Mouse (Mus musculus) lung, embryonic 14.5 days (tissue): ENCODE results near the gene Pld5. TPM values are rescaled to one million over a fixed set of nuclear protein-coding genes. Genes with fewer than 3 reads are reported as not detected.

Source experiments
- ATAC-seq: fragments of 200-750 bp; cut with Nextera tagmentation; 2 replicates; pipeline ENCODE4 v1.8.0; 2017; ENCODE audit warnings: mild to moderate bottlenecking, moderate TSS enrichment, moderate library complexity; ENCODE audit not compliant: insufficient read depth
- DNase-seq: peaks from one replicate; pipeline ENCODE4 v3.0.0-alpha.2; 2015
- H3K27ac ChIP-seq: fragments of 300-500 bp; sonication (generic); 2 replicates; pipeline ENCODE4 v1.5.1; 2014; ENCODE audit warnings: low read depth, mild to moderate bottlenecking, moderate library complexity
- H3K27me3 ChIP-seq: fragments of 300-500 bp; sonication (generic); 2 replicates; pipeline ENCODE4 v1.6.1; 2014; ENCODE audit warnings: low read length, control low read depth; ENCODE audit not compliant: insufficient read depth
- H3K36me3 ChIP-seq: fragments of 300-500 bp; sonication (generic); 2 replicates; pipeline ENCODE4 v1.6.1; 2014; ENCODE audit warnings: control low read depth; ENCODE audit not compliant: insufficient read depth
- H3K4me1 ChIP-seq: fragments of 300-500 bp; sonication (generic); 2 replicates; pipeline ENCODE4 v1.6.1; 2014; ENCODE audit warnings: antibody characterized with exemption, control low read depth; ENCODE audit not compliant: insufficient read depth
- H3K4me2 ChIP-seq: fragments of 300-500 bp; sonication (generic); 2 replicates; pipeline ENCODE4 v1.6.1; 2014; ENCODE audit warnings: mild to moderate bottlenecking
- H3K4me3 ChIP-seq: fragments of 300-500 bp; sonication (generic); 2 replicates; pipeline ENCODE4 v1.5.1; 2014; ENCODE audit warnings: low read depth, low read length
- H3K9ac ChIP-seq: fragments of 300-500 bp; sonication (generic); 2 replicates; pipeline ENCODE4 v1.6.1; 2014
- H3K9me3 ChIP-seq: fragments of 300-500 bp; sonication (generic); 2 replicates; pipeline ENCODE4 v1.6.1; 2016; ENCODE audit warnings: low read depth, low read length, control low read depth
- CTCF ChIP-seq: IDR thresholded peaks from 2 replicates; pipeline ENCODE4 v1.5.1; 2016; ENCODE audit warnings: antibody characterized with exemption, low read depth
- WGBS: fragments of 180-500 bp; shearing (Covaris S2); extraction: QIAGEN DNeasy Blood & Tissue Kit; methylation state at CpG from one replicate; pipeline ENCODE4 v1.1.7; 2014; 5-methylcytosine and 5-hydroxymethylcytosine counted together
- polyA plus RNA-seq: library from polyadenylated mRNA; unstranded; fragments of >200 nt; fragmentation: Nextera tagmentation; extraction: Ambion mirVana; gene quantifications from 2 replicates; pipeline ENCODE4 v1.2.1, GENCODE M21; 2014

Pld5 gene
- polyA plus RNA-seq, 1 experiment from 2014 or later = 0.30 TPM

DNA sequence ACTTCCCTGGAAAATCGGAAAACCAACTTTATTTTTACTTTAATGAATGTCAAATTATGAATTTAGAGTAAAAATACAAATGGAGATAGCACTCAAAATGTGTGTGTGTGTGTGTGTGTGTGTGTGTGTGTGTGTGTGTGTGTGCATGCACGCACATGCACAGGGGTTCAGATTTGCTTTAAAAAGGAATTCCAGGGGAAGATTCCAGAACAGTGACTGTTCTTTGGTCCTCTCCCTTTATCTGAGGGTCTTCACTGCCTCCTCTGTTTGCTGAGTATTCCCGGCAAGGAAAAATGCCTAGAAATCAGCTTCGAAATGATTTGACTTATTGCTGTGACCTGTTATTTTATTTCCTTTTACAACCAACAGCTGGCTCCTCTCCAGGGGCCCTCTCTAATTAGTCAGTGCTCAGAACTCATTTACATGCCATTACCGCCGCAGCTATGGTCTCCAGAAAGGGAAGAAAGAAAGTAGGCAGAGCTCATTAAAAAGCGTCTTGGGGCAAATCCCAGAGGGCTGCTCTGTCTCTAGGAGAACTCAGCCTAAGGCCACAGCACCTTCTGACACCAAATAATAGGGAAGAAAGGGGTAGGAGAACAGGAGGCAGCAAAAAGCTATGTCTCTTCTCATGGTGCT is 176.3 kb downstream of the Pld5 start:
- H3K4me3 ChIP-seq = no peak overlapping the region
- no peak for TF ChIP-seq CTCF
- 42% methylated on average over 7 of the region's 7 CpGs for WGBS
- no peak overlapping the region for H3K4me2 ChIP-seq
- DNase-seq = no peak
- ATAC-seq = no peak
- H3K27me3 ChIP-seq = no peaks in the 10 kb centered on the region
- no peak overlapping the region for H3K9ac ChIP-seq
- no peak overlapping the region for H3K27ac ChIP-seq
- H3K9me3 ChIP-seq = no peaks in the 10 kb centered on the region
- H3K36me3 ChIP-seq = no peaks in the 10 kb centered on the region
- H3K4me1 ChIP-seq = no peaks in the 10 kb centered on the region

DNA sequence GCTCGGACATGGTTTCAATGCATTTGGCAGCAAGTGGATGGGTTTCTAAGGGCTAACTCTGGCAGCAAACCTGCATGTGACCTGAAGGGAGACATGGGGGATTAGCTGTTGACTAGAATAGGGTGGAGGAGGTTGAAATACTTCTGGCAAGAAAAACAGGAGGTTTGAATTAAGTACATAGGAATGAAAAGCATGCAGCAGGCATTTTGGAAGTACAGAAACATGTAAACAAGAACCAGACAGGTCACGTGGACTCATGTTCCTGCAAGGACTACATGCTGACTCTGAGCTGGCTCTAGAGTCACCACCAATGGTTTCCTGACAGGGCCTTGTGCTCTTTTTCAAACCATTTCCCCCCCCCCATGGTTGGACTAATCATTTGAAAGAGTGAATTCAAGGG is 183.0 kb downstream of the Pld5 start:
- Histone ChIP-seq H3K4me2 (no peak overlapping the region), H3K9me3 (no peaks in the 10 kb centered on the region), H3K4me3 (no peak overlapping the region), H3K9ac (no peak overlapping the region), H3K36me3 (no peaks in the 10 kb centered on the region), H3K27me3 (no peaks in the 10 kb centered on the region), H3K27ac (no peak overlapping the region), H3K4me1 (no peaks in the 10 kb centered on the region)
- TF ChIP-seq CTCF = no peak
- WGBS = 57% methylated on average over 2 of the region's 2 CpGs
- ATAC-seq (peak; percentile 41; the same call in 1 of the 2 replicates), DNase-seq (no peak)

- Histone ChIP-seq H3K9ac (no peak overlapping the region), H3K27ac (no peak overlapping the region), H3K4me2 (no peak overlapping the region), H3K36me3 (no peaks in the 10 kb centered on the region), H3K4me1 (no peaks in the 10 kb centered on the region), H3K27me3 (no peaks in the 10 kb centered on the region), H3K4me3 (no peak overlapping the region), H3K9me3 (no peaks in the 10 kb centered on the region)
- WGBS = 72% methylated on average over 3 of the region's 3 CpGs
- TF ChIP-seq CTCF = no peak
- ATAC-seq (no peak), DNase-seq (no peak)
Measured at GRCm38 (mm10) chr1:176089382-176089781, 185.7 kb downstream of the Pld5 start.

DNA sequence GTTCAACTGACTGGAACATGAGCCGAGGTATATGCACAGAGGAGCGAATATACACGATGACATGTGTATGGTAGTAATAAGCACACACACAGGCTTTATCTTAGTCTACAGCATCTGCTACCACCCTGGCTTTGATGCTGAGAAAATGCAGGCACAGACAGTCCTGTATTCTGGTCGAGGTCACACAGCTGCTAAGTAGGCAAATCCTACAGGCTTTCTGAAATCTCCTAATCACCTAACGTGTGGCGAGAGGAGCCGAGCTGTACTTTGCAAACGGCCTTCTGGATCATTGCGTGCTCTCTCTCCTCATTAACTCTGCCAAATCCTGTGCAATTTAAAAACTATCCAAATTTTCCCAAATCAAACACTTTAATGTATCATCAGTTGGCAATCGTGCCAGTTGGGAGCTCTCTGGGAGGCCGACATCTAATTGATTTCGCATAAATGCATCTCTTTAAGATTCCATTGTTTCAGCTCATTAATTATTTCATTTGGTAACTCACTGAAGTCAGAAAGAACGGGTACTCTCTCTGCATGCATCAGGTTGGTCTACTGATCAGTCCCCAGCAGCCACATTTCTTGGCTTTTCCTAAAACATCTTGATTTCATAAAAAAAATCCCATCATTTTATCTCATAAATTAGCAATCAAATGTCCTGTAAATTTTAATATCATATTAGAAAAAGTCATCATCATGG is 189.0 kb downstream of the Pld5 start:
- no peak overlapping the region for H3K4me3 ChIP-seq
- no peaks in the 10 kb centered on the region for H3K4me1 ChIP-seq
- no peak for TF ChIP-seq CTCF
- H3K9ac ChIP-seq = no peak overlapping the region
- no peak for ATAC-seq
- no peak overlapping the region for H3K4me2 ChIP-seq
- H3K27me3 ChIP-seq = no peaks in the 10 kb centered on the region
- no peaks in the 10 kb centered on the region for H3K36me3 ChIP-seq
- no peak for DNase-seq
- no peak overlapping the region for H3K27ac ChIP-seq
- H3K9me3 ChIP-seq = no peaks in the 10 kb centered on the region
- 72% methylated on average over 13 of the region's 13 CpGs for WGBS

GRCm38 (mm10) chr1:176082306-176082705 is 192.8 kb downstream of the Pld5 start:
- WGBS = 31% methylated on average over 4 of the region's 4 CpGs
- Histone ChIP-seq H3K9me3 (no peaks in the 10 kb centered on the region), H3K4me2 (no peak overlapping the region), H3K4me3 (no peak overlapping the region), H3K4me1 (no peaks in the 10 kb centered on the region), H3K27me3 (no peaks in the 10 kb centered on the region), H3K36me3 (no peaks in the 10 kb centered on the region), H3K27ac (no peak overlapping the region), H3K9ac (no peak overlapping the region)
- ATAC-seq (no peak), DNase-seq (no peak)
- TF ChIP-seq CTCF = no peak

- no peaks in the 10 kb centered on the region for H3K27me3 ChIP-seq
- H3K36me3 ChIP-seq = no peaks in the 10 kb centered on the region
- WGBS = 66% methylated on average over 2 of the region's 2 CpGs
- ATAC-seq (no peak), DNase-seq (no peak)
- no peak overlapping the region for H3K4me3 ChIP-seq
- no peak overlapping the region for H3K4me2 ChIP-seq
- no peaks in the 10 kb centered on the region for H3K9me3 ChIP-seq
- no peak for TF ChIP-seq CTCF
- H3K4me1 ChIP-seq = no peaks in the 10 kb centered on the region
- no peak overlapping the region for H3K9ac ChIP-seq
- H3K27ac ChIP-seq = no peak overlapping the region
Measured at GRCm38 (mm10) chr1:176080969-176081368, 194.1 kb downstream of the Pld5 start.

- no peak overlapping the region for H3K27ac ChIP-seq
- no peaks in the 10 kb centered on the region for H3K27me3 ChIP-seq
- H3K4me1 ChIP-seq = 0 out of 2 replicates have a peak, but pooled peaks cover 5% of the 10 kb centered on the region
- ATAC-seq (no peak), DNase-seq (no peak)
- no peak overlapping the region for H3K4me3 ChIP-seq
- H3K9me3 ChIP-seq = no peaks in the 10 kb centered on the region
- TF ChIP-seq CTCF = no peak
- H3K36me3 ChIP-seq = no peaks in the 10 kb centered on the region
- WGBS = 69% methylated on average over 7 of the region's 7 CpGs
- no peak overlapping the region for H3K9ac ChIP-seq
- H3K4me2 ChIP-seq = no peak overlapping the region
Measured at GRCm38 (mm10) chr1:176078410-176078809, 196.7 kb downstream of the Pld5 start.
